Mouse (Mus musculus): ENCODE results near the gene Ferd3l. TPM values are rescaled to one million over a fixed set of nuclear protein-coding genes. Genes with fewer than 3 reads are reported as not detected.

Gene Ferd3l
- polyA plus RNA-seq, 1 experiment from 2014 or later: 1.1 TPM

GRCm38 (mm10) chr12:33968041-33968897 lies 40.0 kb downstream of the Ferd3l start:
- no peak overlapping the region for H3K4me3 ChIP-seq
- H3K36me3 ChIP-seq: no peaks in the 10 kb centered on the region
- 1% methylated on average over 37 of the region's 37 CpGs for WGBS
- no peak for ATAC-seq (ENCODE audit: low FRiP score)
- H3K9ac ChIP-seq: no peak overlapping the region
- H3K4me2 ChIP-seq: peak overlapping the region; percentile 33; the same call in 1 of the 2 replicates
- H3K4me1 ChIP-seq (replicated peaks): peaks cover 19% of the 10 kb centered on the region
- H3K27ac ChIP-seq: no peak overlapping the region
- H3K27me3 ChIP-seq: peaks cover 95% of the 10 kb centered on the region
- H3K9me3 ChIP-seq: no peaks in the 10 kb centered on the region

GRCm38 (mm10) chr12:33968898-33969178 lies 40.6 kb downstream of the Ferd3l start:
- no peaks in the 10 kb centered on the region for H3K36me3 ChIP-seq
- peaks cover 95% of the 10 kb centered on the region for H3K27me3 ChIP-seq
- no peak for ATAC-seq (ENCODE audit: low FRiP score)

More at GRCm38 (mm10) chr12:33968898-33969178, 40.6 kb downstream of the Ferd3l start:
- Histone ChIP-seq H3K27ac (no peak overlapping the region), H3K4me3 (no peak overlapping the region), H3K4me2 (no peak overlapping the region), H3K9me3 (no peaks in the 10 kb centered on the region), H3K4me1 (replicated peaks) (peaks cover 19% of the 10 kb centered on the region), H3K9ac (no peak overlapping the region)
- 4% methylated on average over 4 of the region's 4 CpGs for WGBS

Other genes starting within 250 kb of the Ferd3l start
- 2.4 and 2.8 TPM in 2 replicates for gene Twist1, start 29.2 kb downstream of the Ferd3l start, polyA plus RNA-seq (2015; fragmentation: Nextera tagmentation; extraction: Ambion mirVana)

All from hindbrain, embryonic 13.5 days (tissue).